Mouse (Mus musculus) forebrain, embryonic 11.5 days (tissue): ENCODE measurements around the gene Cntnap1. TPM values are rescaled to one million over a fixed set of nuclear protein-coding genes. Genes with fewer than 3 reads are reported as not detected.

ENCODE experiments used
- ATAC-seq: fragments of 200-750 bp; cut with Nextera tagmentation; replicated peaks from 2 replicates; pipeline ENCODE4 v1.8.0; 2017; ENCODE audit warnings: moderate TSS enrichment; ENCODE audit not compliant: low FRiP score
- DNase-seq: peaks from one replicate; pipeline ENCODE4 v3.0.0-alpha.2; 2017; ENCODE audit warnings: low spot score
- H3K27ac ChIP-seq: fragments of 300-500 bp; sonication (generic); 2 replicates; pipeline ENCODE4 v1.5.1; 2014; ENCODE audit warnings: low read depth, low read length
- H3K27me3 ChIP-seq: fragments of 300-500 bp; sonication (generic); 2 replicates; pipeline ENCODE4 v1.6.1; 2014; ENCODE audit warnings: mild to moderate bottlenecking, low read length, mixed read lengths; ENCODE audit not compliant: control insufficient read depth, insufficient read depth
- H3K36me3 ChIP-seq: fragments of 300-500 bp; sonication (generic); 2 replicates; pipeline ENCODE4 v1.6.1; 2014; ENCODE audit warnings: mild to moderate bottlenecking, low read length, moderate library complexity, mixed read lengths; ENCODE audit not compliant: control insufficient read depth, insufficient read depth
- H3K4me1 ChIP-seq: fragments of 300-500 bp; sonication (generic); replicated peaks from 2 replicates; pipeline ENCODE4 v1.6.1; 2014; ENCODE audit warnings: low read length, mixed read lengths; ENCODE audit not compliant: control insufficient read depth, insufficient read depth
- H3K4me2 ChIP-seq: fragments of 300-500 bp; sonication (generic); 2 replicates; pipeline ENCODE4 v1.6.1; 2014; ENCODE audit warnings: low read depth, mild to moderate bottlenecking, low read length, moderate library complexity, mixed read lengths; ENCODE audit not compliant: severe bottlenecking
- H3K4me3 ChIP-seq: fragments of 300-500 bp; sonication (generic); 2 replicates; pipeline ENCODE4 v1.5.1; 2014; ENCODE audit warnings: low read depth, low read length
- H3K9ac ChIP-seq: fragments of 300-500 bp; sonication (generic); 2 replicates; pipeline ENCODE4 v1.6.1; 2014; ENCODE audit warnings: low read length
- H3K9me3 ChIP-seq: fragments of 300-500 bp; sonication (generic); 2 replicates; pipeline ENCODE4 v1.6.1; 2016; ENCODE audit warnings: low read length, mixed read lengths; ENCODE audit not compliant: control insufficient read depth
- WGBS: fragments of 180-500 bp; shearing (Covaris S2); extraction: QIAGEN DNeasy Blood & Tissue Kit; methylation state at CpG from one replicate; pipeline ENCODE4 v1.1.7; 2014; 5-methylcytosine and 5-hydroxymethylcytosine counted together
- polyA plus RNA-seq: library from polyadenylated mRNA; unstranded; fragments of >200 nt; fragmentation: Nextera tagmentation; extraction: Ambion mirVana; gene quantifications from 2 replicates; pipeline ENCODE4 v1.2.1, GENCODE M21; 2014

Gene Cntnap1
- polyA plus RNA-seq, 1 experiment from 2014 or later: 0.55 TPM

DNA sequence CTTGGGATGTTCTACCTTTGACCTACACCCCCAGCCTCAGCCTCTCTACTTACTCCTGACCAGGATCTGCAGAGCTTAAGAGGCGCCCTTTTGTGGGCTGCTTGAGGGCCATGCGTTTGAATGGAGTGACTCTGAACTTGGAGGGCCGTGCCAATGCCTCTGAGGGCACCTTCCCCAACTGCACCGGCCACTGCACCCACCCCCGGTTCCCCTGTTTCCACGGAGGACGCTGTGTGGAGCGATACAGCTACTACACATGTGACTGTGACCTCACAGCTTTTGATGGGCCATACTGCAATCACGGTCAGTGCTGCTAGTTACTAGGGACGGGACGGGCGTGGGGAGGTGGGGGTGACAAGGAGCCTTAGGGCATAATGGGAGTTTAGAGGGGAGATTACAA is 14.7 kb downstream of the Cntnap1 start:
- ATAC-seq: no peak
- 90% methylated on average over 12 of the region's 12 CpGs for WGBS
- H3K4me1 ChIP-seq: peaks cover 2% of the 10 kb centered on the region; the same call in 1 of the 2 replicates
- no peak for DNase-seq
- H3K36me3 ChIP-seq: no peaks in the 10 kb centered on the region
- H3K4me3 ChIP-seq: no peak overlapping the region
- no peak overlapping the region for H3K9ac ChIP-seq
- H3K27ac ChIP-seq: no peak overlapping the region
- H3K27me3 ChIP-seq: peaks cover 2% of the 10 kb centered on the region; the same call in 1 of the 2 replicates
- no peak overlapping the region for H3K4me2 ChIP-seq
- no peaks in the 10 kb centered on the region for H3K9me3 ChIP-seq

DNA sequence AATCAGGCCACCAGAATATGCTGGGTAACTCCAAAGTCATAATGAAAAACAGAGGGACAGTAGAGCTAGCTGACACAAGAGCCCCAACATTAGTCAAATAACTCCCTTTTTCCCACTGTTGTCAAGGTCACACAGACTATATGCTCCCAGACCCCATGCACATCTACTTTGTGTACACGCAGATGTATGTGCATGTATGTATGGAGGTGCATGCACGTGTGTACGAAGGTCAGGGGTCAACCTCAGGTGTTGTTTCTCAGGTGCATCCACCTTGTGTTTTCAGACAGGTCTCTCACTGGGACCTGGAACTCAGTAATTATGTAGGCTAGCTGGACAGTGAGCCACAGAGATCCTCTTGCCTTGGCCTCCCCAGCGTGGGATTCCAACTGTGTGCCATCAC is 15.1 kb downstream of the Cntnap1 start:
- Histone ChIP-seq H3K4me1 (peaks cover 5% of the 10 kb centered on the region; the same call in 1 of the 2 replicates), H3K9me3 (no peaks in the 10 kb centered on the region), H3K9ac (no peak overlapping the region), H3K27ac (no peak overlapping the region), H3K4me2 (no peak overlapping the region), H3K36me3 (no peaks in the 10 kb centered on the region), H3K4me3 (no peak overlapping the region), H3K27me3 (peaks cover under 1% of the 10 kb centered on the region; the same call in 1 of the 2 replicates)
- WGBS: 93% methylated on average over 4 of the region's 4 CpGs
- DNase-seq (no peak), ATAC-seq (no peak)

DNA sequence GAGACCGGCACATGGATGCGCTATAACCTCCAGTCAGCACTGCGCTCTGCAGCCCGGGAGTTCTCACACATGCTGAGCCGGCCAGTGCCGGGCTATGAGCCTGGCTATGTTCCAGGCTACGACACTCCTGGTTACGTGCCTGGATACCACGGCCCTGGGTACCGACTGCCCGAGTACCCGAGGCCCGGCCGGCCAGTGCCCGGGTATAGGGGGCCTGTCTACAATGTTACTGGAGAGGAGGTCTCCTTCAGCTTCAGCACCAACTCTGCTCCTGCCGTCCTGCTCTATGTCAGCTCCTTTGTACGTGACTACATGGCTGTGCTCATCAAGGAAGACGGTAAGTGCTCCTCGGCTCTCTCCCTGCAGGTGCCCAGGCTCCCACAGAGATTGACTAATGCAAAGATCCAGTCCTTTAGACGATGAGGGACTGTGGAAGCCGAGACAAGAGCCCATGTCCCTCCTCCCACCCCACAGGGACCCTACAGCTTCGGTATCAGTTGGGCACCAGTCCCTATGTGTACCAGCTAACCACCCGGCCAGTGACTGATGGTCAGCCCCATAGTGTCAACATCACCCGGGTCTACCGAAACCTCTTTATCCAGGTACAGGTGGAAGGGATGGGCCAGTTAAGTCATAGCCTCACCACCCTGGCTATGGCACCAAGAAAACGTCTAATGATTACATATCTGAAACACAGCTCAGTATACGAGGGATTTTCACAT is 16.4 kb downstream of the Cntnap1 start:
- Histone ChIP-seq H3K4me3 (no peak overlapping the region), H3K27me3 (no peaks in the 10 kb centered on the region), H3K36me3 (no peaks in the 10 kb centered on the region), H3K4me1 (peaks cover 8% of the 10 kb centered on the region; the same call in 1 of the 2 replicates), H3K4me2 (no peak overlapping the region), H3K9me3 (no peaks in the 10 kb centered on the region), H3K9ac (no peak overlapping the region), H3K27ac (no peak overlapping the region)
- WGBS: 89% methylated on average over 27 of the region's 27 CpGs
- DNase-seq: no peak
- no peak for ATAC-seq

- no peaks in the 10 kb centered on the region for H3K27me3 ChIP-seq
- H3K4me2 ChIP-seq: no peak overlapping the region
- H3K27ac ChIP-seq: no peak overlapping the region
- no peak overlapping the region for H3K9ac ChIP-seq
- no peak for ATAC-seq
- H3K4me3 ChIP-seq: no peak overlapping the region
- WGBS: 94% methylated on average over 5 of the region's 5 CpGs
- H3K4me1 ChIP-seq: peaks cover 9% of the 10 kb centered on the region; the same call in 1 of the 2 replicates
- no peak for DNase-seq
- H3K36me3 ChIP-seq: no peaks in the 10 kb centered on the region
- H3K9me3 ChIP-seq: no peaks in the 10 kb centered on the region
These were observed 17.2 kb downstream of the Cntnap1 start for GRCm38 (mm10) chr11:101187541-101187940.

DNA sequence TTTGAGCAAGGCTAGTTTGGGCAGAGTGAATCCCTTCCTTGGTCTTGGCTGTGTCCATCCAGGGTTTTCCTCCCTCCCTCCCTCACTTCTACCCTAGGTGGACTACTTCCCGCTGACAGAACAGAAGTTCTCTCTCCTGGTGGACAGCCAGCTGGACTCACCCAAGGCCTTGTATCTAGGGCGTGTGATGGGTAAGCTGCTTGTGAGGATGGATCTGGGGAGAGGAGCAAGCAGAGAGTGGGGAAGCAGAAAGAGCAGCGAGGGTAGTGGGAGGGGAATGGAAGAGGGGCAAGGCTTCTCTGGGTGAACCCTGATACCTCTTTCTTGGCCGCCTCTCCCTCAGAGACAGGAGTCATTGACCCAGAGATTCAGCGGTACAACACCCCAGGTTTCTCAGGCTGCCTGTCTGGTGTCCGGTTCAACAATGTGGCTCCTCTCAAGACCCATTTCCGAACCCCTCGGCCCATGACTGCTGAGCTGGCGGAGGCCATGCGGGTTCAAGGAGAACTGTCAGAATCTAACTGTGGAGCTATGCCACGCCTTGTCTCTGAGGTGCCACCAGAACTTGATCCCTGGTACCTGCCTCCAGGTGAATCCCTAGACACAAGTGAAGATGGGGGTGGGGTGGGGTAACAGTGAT is 18.0 kb downstream of the Cntnap1 start:
- Histone ChIP-seq H3K4me1 (peaks cover 9% of the 10 kb centered on the region; the same call in 1 of the 2 replicates), H3K27me3 (no peaks in the 10 kb centered on the region), H3K36me3 (no peaks in the 10 kb centered on the region), H3K4me3 (no peak overlapping the region), H3K9me3 (no peaks in the 10 kb centered on the region), H3K9ac (no peak overlapping the region), H3K4me2 (no peak overlapping the region), H3K27ac (no peak overlapping the region)
- 89% methylated on average over 11 of the region's 11 CpGs for WGBS
- ATAC-seq (no peak), DNase-seq (no peak)

DNA sequence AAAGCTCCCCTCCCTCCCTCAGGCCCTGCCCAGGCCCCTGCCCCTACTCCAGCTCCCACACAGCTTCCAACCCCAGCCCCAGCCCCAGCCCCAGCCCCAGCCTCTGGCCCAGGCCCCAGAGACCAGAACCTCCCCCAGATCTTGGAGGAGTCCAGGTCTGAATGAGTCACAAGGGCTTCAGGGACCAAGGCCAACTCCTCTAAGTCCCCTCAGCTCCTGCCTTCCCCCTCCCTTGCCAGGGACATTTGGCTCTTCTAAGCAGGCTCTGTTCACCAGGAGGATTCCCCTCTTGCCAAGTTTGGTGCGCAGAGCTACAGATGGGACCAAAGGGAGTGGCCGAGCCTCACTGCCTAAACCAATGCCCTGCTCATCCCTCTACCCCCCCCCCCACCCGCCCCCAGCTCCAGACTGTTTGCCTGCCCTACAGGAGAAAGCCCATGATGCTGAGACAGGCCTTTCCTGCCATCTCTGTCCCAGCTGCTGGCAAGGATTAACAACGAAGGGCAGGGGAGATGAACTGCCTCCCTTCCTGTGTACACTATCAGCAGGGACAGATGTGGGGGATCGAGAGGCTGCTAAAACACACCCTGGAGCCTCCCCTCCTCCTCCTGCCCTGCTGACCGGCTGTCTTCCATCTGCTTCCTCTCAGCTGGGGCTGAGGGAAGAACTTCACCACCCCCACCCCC is 19.3 kb downstream of the Cntnap1 start:
- Histone ChIP-seq H3K4me3 (no peak overlapping the region), H3K9ac (no peak overlapping the region), H3K9me3 (no peaks in the 10 kb centered on the region), H3K4me2 (no peak overlapping the region), H3K27ac (peak overlapping the region; percentile 14; the same call in 1 of the 2 replicates), H3K27me3 (no peaks in the 10 kb centered on the region), H3K4me1 (peaks cover 9% of the 10 kb centered on the region; the same call in 1 of the 2 replicates), H3K36me3 (no peaks in the 10 kb centered on the region)
- WGBS: 21% methylated on average over 6 of the region's 6 CpGs
- DNase-seq (peak; percentile 68), ATAC-seq (peak; percentile 39; the same call in 1 of the 2 replicates)

GRCm38 (mm10) chr11:101190181-101190912 is 20.0 kb downstream of the Cntnap1 start:
- ATAC-seq (no peak), DNase-seq (no peak)
- no peaks in the 10 kb centered on the region for H3K9me3 ChIP-seq
- peaks cover 9% of the 10 kb centered on the region; the same call in 1 of the 2 replicates for H3K4me1 ChIP-seq
- H3K36me3 ChIP-seq: no peaks in the 10 kb centered on the region
- peak overlapping the region; percentile 14; the same call in 1 of the 2 replicates for H3K27ac ChIP-seq
- no peak overlapping the region for H3K4me2 ChIP-seq
- WGBS: 52% methylated on average over 8 of the region's 8 CpGs
- H3K4me3 ChIP-seq: no peak overlapping the region
- no peaks in the 10 kb centered on the region for H3K27me3 ChIP-seq
- H3K9ac ChIP-seq: no peak overlapping the region
